Mouse (Mus musculus): Measurements from ENCODE around the gene Slc38a4. TPM values are rescaled to one million over a fixed set of nuclear protein-coding genes. Genes with fewer than 3 reads are reported as not detected.

Gene Slc38a4
- polyA plus RNA-seq, 1 experiment from 2014 or later, result 74.8 TPM

Other genes starting within 250 kb of the Slc38a4 start
- gene Pced1b, start 191.2 kb upstream of the Slc38a4 start, polyA plus RNA-seq (2014; fragmentation: Nextera tagmentation; extraction: Ambion mirVana), result 6.4 and 8.5 TPM in 2 replicates
- 1.9 and 3.2 TPM in 2 replicates for gene Amigo2, start 191.3 kb upstream of the Slc38a4 start, polyA plus RNA-seq (2014; fragmentation: Nextera tagmentation; extraction: Ambion mirVana)

Data from liver, embryonic 11.5 days (tissue).